Mouse (Mus musculus) E14TG2a.4 (cell line): ENCODE results near the gene Hrk.

Source experiments
- CTCF ChIP-seq: conservative IDR thresholded peaks from 2 replicates; pipeline ENCODE4 v1.5.1; 2014; ENCODE audit warnings: low read length
- NANOG ChIP-seq: IDR thresholded peaks from 2 replicates; pipeline ENCODE4 v1.6.1; 2014; ENCODE audit warnings: borderline replicate concordance, low read length, mixed read lengths
- POU5F1 ChIP-seq: IDR thresholded peaks from 2 replicates; pipeline ENCODE4 v1.6.1; 2014; ENCODE audit warnings: low read length, borderline replicate concordance

DNA sequence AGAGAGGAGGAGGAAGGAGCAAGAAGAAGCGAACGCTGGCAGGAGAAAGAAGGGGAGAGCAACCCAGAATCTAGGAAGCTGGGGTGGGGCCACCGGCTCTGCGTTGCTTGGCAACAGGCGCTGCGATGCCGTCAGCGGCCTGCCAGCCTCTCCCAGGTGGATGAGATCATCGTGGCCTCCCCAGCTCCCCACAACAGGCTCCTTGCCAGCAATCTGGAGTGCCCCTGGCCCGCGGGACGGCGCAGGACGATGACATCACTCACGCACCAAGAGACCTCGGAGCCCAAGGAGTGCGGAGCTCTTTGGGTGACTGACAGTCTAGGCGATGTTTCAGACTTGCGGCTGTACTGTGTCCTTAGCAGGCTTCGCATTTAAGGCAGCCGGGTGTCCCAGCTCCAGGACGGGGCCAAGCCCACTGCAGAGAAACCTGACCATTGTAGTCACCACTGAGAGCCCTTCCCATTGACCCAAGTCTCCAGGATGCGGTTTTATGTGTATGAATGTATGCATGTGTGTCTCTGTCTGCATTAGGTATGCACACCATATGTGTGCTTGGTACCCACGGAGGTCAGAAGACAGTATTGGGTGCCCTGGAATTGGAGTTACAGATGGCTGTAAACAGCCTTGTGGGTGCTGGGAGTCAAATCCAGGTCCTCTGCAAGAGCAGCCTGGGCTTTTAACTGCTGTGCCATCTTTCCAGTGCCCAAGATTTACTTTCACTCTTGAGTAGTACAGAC is 50.1 kb downstream of the Hrk start:
- TF ChIP-seq CTCF = no peak
- TF ChIP-seq NANOG = no peak
- no peak for TF ChIP-seq POU5F1
